Mouse (Mus musculus): ENCODE measurements around the gene Olfr521. TPM values are rescaled to one million over a fixed set of nuclear protein-coding genes. Genes with fewer than 3 reads are reported as not detected.
"Not testable (repeated sequence)": the region's sequence is repeated elsewhere in the genome, so short reads cannot be mapped to it uniquely, and the experiment has no call there.

Olfr521 gene
- not detected in 2 replicates for polyA plus RNA-seq (2012; rRNA removed)

- no peak for DNase-seq (ENCODE audit: extremely low spot score in 1 of 2, low spot score in 1 of 2)
Measured at GRCm38 (mm10) chr7:99763207-99763606, at the start of gene Olfr521. Olfr521 (plus strand) TSS chr7:99763507.

DNA sequence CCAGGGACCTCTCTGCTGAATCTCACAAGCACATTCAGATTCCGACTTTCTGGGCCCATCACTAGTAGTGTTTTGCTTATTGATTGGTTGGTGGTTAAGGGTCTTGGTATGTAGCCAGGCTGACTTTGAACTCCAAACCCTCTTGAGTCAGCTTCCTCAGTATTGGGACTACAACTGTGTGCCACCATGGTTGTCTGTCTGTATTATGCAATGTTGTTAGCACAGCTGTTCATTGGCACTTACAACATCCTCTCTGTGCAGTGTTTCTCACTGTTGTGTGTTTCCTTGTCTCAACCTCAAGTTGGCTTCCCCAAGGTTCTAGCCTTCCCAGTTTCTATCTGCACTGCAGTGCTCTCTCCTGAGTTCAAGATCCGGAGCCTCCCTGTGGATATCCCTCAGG lies 46.8 kb upstream of the Olfr521 start:
- no peak for DNase-seq (ENCODE audit: extremely low spot score in 1 of 2, low spot score in 1 of 2)

DNA sequence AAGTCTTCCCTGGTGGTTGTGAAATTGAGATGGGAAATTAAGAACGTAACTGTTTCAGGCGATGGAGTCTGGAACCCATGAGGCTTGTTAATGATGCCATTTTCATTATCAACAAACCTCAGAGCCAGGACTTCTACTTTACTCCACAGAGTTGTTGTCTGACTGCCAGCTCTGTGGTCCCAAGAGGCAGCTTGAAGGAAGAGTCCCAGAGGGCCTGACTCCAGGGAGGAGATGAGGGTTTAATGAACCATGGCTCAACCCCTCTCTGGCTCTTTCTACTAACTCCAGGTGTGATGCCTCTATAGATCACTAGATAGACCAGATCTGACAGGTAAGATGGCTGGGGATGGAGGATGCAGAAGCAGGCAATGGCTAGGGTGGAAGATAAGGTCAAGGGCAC lies 33.3 kb upstream of the Olfr521 start, which contains the start of gene Olfr520:
Olfr520 (plus strand) TSS at position 301 of the 400 bp plus-strand sequence.
- no peak for DNase-seq (ENCODE audit: extremely low spot score in 1 of 2, low spot score in 1 of 2)

DNA sequence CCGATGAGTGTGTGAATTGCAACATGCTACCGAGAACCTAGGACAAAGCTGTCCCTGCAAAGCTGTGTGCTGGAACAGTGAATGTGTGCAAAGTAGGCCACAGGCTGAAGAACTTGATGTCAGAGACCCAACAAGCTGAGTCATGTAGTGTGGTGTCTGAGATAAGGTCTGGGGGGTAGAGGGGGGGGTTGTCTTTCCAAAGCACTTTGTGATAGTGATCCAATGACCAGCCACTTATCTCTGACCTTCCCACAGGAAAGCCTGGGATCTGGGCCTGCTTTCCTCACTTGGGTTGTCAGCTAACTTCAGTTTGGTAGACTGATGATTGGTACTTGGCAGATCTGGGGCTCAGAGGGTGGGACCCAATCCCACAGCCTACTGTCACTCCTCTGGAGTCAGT lies 28.7 kb upstream of the Olfr521 start:
- no peak for DNase-seq (ENCODE audit: extremely low spot score in 1 of 2, low spot score in 1 of 2)

DNA sequence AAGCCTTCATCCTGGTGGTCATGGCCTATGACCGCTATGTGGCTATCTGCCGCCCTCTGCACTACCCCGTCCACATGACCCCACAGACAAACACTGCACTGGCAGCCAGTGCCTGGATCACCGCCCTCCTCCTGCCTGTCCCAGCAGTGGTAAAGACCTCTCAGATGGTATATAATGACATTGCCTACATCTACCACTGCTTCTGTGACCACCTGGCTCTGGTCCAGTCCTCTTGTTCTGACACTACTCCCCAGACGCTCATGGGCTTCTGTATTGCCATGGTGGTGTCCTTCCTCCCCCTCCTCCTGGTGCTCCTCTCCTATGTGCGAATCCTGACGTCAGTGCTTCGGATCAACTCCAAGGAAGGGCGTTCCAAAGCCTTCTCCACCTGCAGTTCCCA lies 27.8 kb upstream of the Olfr521 start:
- not testable (repeated sequence) for DNase-seq (ENCODE audit: extremely low spot score in 1 of 2, low spot score in 1 of 2)

- DNase-seq (ENCODE audit: extremely low spot score in 1 of 2, low spot score in 1 of 2) = peak; percentile 14 to 49
Measured at GRCm38 (mm10) chr7:99739276-99739675, 24.0 kb upstream of the Olfr521 start.

DNA sequence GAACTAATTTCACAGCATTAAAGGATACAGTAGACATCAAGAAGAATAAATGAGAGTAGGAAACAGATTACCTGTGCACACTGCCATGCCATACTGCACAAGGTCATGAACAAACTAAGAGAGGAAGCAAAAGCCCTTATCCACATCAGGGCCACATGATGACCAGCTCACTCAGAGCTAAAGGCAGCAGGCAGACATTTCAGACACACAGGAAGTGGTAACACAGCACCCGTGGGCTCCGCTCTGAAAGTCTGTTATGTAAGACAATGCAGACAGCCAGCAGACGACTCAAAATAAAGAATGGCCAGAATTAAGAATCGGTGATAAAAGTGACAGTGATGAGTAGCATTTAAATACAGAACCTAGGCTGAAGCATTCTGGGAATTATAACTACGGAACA lies 18.1 kb downstream of the Olfr521 start:
- no peak for DNase-seq (ENCODE audit: extremely low spot score in 1 of 2, low spot score in 1 of 2)

- no peak for DNase-seq (ENCODE audit: extremely low spot score in 1 of 2, low spot score in 1 of 2)
Measured at GRCm38 (mm10) chr7:99781916-99782315, 18.6 kb downstream of the Olfr521 start.

- DNase-seq (ENCODE audit: extremely low spot score in 1 of 2, low spot score in 1 of 2) = peak; percentile 8 to 21
Measured at GRCm38 (mm10) chr7:99783421-99783820, 20.1 kb downstream of the Olfr521 start.

DNA sequence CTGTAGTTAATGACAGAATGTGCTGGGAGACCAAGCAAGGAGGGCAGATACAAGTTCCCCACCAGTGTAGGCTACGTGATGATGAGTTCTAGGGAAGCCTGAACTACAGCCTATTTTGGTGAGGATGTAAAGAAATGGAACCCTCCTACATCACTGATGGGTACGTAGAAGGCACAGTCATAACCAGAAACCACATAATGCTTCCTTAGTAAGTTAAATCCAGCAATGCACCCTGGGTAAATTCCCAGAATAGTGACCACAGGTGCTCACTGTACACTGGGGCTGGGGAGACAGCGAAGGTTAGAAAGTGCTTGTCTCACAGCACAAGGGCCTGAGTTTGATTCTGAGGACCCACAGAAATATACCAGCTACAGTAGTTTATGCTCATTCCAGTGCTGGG lies 22.2 kb downstream of the Olfr521 start:
- DNase-seq (ENCODE audit: extremely low spot score in 1 of 2, low spot score in 1 of 2) = no peak

DNA sequence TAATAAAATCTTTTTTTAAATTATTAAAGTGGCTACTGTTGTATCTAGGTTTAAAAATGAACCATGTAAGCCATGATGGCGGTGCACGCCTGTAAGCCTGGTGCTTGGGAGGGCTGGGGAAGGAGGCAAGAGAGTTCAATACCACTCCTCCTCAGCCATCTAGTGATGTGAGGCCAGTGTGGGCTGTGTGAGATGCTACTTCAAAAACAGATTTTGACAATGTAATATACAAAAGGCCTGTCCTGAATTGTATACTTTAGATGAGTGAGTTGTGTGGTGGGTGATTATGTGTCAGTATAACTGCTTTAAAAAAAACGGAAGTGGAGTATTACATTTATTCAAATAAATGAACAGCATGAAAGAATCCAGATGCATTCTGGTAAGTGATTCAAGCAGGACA lies 23.5 kb downstream of the Olfr521 start:
- DNase-seq (ENCODE audit: extremely low spot score in 1 of 2, low spot score in 1 of 2) = no peak

DNA sequence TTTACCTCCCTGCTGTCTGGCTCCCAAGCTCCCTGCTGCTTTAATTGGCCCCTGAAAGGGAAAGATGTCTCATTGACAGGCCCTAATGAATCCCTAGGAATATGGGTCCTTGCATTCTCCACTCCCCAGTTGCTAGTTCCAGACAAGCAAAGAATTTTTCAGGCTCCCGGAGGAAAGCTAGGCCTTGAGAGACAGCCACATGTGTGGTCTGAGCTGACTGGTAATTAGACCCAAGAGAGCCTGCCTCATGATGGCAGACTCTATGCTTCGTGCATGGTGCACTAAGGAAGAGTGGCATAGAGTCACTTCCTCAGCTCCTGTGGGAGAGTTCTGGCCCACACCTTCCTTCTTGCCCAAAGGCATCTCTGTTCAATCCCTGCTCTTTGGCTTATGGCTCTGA lies 24.6 kb downstream of the Olfr521 start:
- DNase-seq (ENCODE audit: extremely low spot score in 1 of 2, low spot score in 1 of 2) = no peak

GRCm38 (mm10) chr7:99788563-99788962 lies 25.3 kb downstream of the Olfr521 start:
- no peak for DNase-seq (ENCODE audit: extremely low spot score in 1 of 2, low spot score in 1 of 2)

- no peak for DNase-seq (ENCODE audit: extremely low spot score in 1 of 2, low spot score in 1 of 2)
Measured at GRCm38 (mm10) chr7:99790816-99791215, 27.5 kb downstream of the Olfr521 start.

DNA sequence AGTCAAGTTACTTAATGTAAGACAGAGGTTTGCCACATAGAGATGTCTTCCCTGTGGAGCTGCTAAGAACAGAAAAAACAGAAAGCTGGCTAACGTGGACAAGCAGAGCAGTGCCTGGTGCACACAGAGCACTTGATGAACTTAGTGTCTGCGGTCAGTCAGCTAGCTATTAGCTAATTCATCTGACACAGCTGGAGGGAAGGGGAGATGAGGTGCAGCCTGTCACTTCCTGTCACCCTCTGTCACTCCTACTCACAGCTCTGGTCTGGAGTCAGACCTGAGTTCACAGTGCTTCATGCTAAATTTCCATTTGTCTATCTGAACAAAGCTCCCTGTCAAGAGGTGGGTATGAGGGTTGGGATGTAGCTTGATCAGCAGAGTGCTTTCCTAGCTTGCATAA lies 30.8 kb downstream of the Olfr521 start:
- no peak for DNase-seq (ENCODE audit: extremely low spot score in 1 of 2, low spot score in 1 of 2)

GRCm38 (mm10) chr7:99795192-99795981 lies 32.1 kb downstream of the Olfr521 start:
- peak in 1 of 2 experiments; percentile 18 for DNase-seq (ENCODE audit: extremely low spot score in 1 of 2, low spot score in 1 of 2)

DNA sequence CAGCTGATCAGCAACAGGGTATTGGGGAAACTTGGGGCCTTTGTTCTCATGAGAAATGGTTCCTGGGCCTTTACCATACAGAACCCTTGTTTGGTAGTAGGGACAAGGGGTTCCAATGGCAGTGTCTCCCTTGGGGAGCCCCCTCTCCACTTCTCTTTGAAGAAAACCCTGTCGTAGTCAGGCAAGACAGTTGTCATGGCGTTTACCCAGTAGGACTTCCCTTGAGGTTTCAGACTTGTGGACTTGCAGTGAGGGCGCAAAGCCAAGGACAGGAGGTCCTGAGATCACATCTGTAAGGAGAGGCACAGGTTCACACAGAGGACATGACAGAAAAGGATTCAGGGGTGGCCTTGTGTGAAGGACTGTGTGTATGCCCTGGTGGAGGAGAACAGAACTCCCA lies 33.2 kb downstream of the Olfr521 start:
- no peak for DNase-seq (ENCODE audit: extremely low spot score in 1 of 2, low spot score in 1 of 2)

DNA sequence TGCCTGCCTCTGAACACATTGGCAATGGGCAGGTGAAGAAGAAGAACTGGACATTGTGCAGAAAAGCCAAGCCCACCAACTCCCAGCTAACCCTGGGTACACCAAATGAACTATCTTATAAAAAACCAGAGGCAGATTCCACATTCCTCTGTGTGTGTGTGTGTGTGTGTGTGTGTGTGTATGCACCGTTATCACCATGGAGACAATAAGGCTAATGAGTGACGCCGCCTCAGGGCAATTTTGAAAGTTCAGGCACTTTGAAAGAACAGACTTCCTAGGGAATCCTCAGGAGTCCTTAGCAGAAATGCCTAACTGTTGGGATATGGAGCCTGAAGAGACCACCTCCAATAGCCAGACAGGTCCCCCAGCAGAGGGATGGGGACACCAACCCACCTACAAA lies 34.0 kb downstream of the Olfr521 start:
- DNase-seq (ENCODE audit: extremely low spot score in 1 of 2, low spot score in 1 of 2) = no peak

- DNase-seq (ENCODE audit: extremely low spot score in 1 of 2, low spot score in 1 of 2) = peak; percentile 14 to 96
Measured at GRCm38 (mm10) chr7:99797911-99798647, 34.8 kb downstream of the Olfr521 start.

DNA sequence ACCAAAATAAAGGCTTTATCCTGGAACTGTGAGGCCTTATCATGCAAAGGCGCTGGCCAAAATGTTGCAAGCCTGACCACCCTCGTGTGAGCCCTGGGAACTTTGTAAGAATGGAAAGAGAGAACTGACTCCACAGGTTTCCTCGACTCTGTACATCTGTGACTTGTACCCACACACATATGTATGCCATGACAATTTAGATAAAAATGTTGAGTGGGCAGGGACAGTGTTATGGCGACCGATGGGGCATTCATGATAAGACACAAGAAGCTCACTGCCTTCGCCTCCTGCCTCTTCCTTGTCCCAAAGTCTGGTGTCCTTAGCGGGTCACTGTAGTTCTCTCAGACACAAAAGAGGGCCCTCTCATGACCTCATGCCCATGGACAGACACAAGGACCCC lies 35.8 kb downstream of the Olfr521 start:
- DNase-seq (ENCODE audit: extremely low spot score in 1 of 2, low spot score in 1 of 2) = no peak

GRCm38 (mm10) chr7:99803535-99803934 lies 40.2 kb downstream of the Olfr521 start:
- no peak for DNase-seq (ENCODE audit: extremely low spot score in 1 of 2, low spot score in 1 of 2)

DNA sequence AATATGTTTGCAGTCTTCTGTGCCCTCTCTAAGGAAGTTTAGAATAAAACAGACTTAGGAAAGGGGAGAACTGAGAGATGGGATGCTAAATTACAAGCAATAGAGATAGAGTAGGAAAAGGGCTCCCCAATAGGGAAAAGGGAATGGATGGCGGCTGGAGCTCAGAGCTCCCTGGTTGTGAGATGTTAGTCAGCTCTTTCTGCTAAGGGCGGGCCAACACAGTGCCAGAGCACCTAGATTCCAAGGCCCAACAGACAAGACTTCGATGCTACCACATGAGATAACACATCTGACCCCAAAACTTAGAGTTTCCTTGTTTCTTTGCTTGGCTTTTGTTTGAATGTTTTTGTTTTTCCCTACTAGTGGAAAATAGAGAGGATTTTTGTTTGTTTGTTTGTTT lies 40.7 kb downstream of the Olfr521 start:
- not testable (repeated sequence) for DNase-seq (ENCODE audit: extremely low spot score in 1 of 2, low spot score in 1 of 2)
